Mouse (Mus musculus) spleen, adult 2 months (tissue): ENCODE results near the gene Stkld1.

ENCODE experiments used
- CTCF ChIP-seq: fragments of 200-500 bp; IDR thresholded peaks from 2 replicates; pipeline ENCODE4 v1.5.1; 2011; ENCODE audit warnings: mild to moderate bottlenecking, inconsistent platforms; ENCODE audit not compliant: insufficient read depth, insufficient read length, insufficient replicate concordance; ENCODE audit errors: extremely low read depth
- POLR2A ChIP-seq: fragments of 200-500 bp; IDR thresholded peaks from 2 replicates; pipeline ENCODE4 v1.6.1; 2011; ENCODE audit warnings: low read depth, low read length, inconsistent platforms

DNA sequence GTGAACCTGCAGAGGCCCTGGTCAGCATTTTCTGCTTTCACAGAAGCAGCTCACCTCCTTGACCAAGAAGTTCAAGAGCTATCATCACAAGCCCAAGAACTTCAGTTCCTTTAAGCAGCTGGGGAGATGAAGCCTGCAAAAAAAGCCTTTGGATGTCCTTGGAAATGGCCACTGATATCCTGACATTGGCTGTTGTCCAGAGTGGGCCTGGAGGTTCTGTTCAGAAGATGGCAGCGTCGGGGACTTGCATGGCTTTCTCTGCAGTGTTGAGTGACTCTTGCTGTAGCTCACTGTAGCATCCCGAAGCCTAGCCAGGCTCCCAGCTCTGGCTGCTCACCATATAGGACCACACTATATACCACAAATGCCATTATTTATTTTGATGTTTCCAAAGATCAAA is 14.2 kb upstream of the Stkld1 start:
- TF ChIP-seq CTCF (no peak), POLR2A (no peak)
